8 mouse cellular contexts compared by ENCODE assay signal in genomic region chr1:192078406-192078805, GRCm38 (mm10). TPM values are rescaled to one million over a fixed set of nuclear protein-coding genes. Genes with fewer than 3 reads are reported as not detected.
DNase-seq lines count a peak whose midpoint lies in the region; ATAC-seq and TF ChIP-seq lines count a peak whose summit lies in the region.

No protein-coding gene starts in this region.

- H3K4me1 ChIP-seq in limb, embryonic 14.5 days (ENCODE audit: control insufficient read depth, insufficient read depth, low read length): peaks cover 6% of the 10 kb centered on the region; the same call in 1 of the 2 replicates
- H3K4me1 ChIP-seq in limb, embryonic 10.5 days: peaks cover 12% of the 10 kb centered on the region
- no peaks in the 10 kb centered on the region for H3K4me1 ChIP-seq in forebrain, embryonic 11.5 days (replicated peaks; ENCODE audit: control insufficient read depth, insufficient read depth, low read length)

- no peak overlapping the region for H3K9ac ChIP-seq in limb, embryonic 14.5 days (ENCODE audit: low read depth, low read length, severe bottlenecking)
- H3K9ac ChIP-seq in forebrain, embryonic 11.5 days (ENCODE audit: low read length): no peak overlapping the region

- H3K4me3 ChIP-seq in limb, embryonic 14.5 days (replicated peaks; ENCODE audit: low read length): no peak overlapping the region
- H3K4me3 ChIP-seq in limb, embryonic 10.5 days: no peak overlapping the region
- H3K4me3 ChIP-seq in gastrocnemius, adult 2 months: no peak overlapping the region
- H3K4me3 ChIP-seq in forebrain, embryonic 11.5 days (ENCODE audit: low read depth, low read length): no peak overlapping the region

- no peak for ATAC-seq in limb, embryonic 14.5 days (ENCODE audit: low FRiP score, low read depth)
- ATAC-seq in forebrain, embryonic 11.5 days (replicated peaks; ENCODE audit: low FRiP score): no peak

- H3K9me3 ChIP-seq in limb, embryonic 14.5 days (ENCODE audit: control insufficient read depth, low read length): no peaks in the 10 kb centered on the region
- H3K9me3 ChIP-seq in limb, embryonic 10.5 days (replicated peaks): 0 out of 2 replicates have a peak, but pooled peaks cover 2% of the 10 kb centered on the region
- H3K9me3 ChIP-seq in forebrain, embryonic 11.5 days (ENCODE audit: control insufficient read depth, low read length): no peaks in the 10 kb centered on the region

- H3K36me3 ChIP-seq in limb, embryonic 14.5 days (ENCODE audit: control insufficient read depth, insufficient read depth, low read length): no peaks in the 10 kb centered on the region
- 0 out of 2 replicates have a peak, but pooled peaks cover 6% of the 10 kb centered on the region for H3K36me3 ChIP-seq in limb, embryonic 10.5 days
- H3K36me3 ChIP-seq in forebrain, embryonic 11.5 days (ENCODE audit: control insufficient read depth, insufficient read depth, low read length): no peaks in the 10 kb centered on the region

- TF ChIP-seq CTCF in gastrocnemius, adult 2 months (IDR thresholded peaks at IDR 0.05): no peak

- TF ChIP-seq POLR2A in limb, embryonic 14.5 days (IDR thresholded peaks at IDR 0.05; ENCODE audit: borderline replicate concordance, extremely low read depth, insufficient read depth, insufficient read length): no peak

- no peaks in the 10 kb centered on the region for H3K27me3 ChIP-seq in limb, embryonic 14.5 days (ENCODE audit: control insufficient read depth, insufficient read depth, low read length)
- H3K27me3 ChIP-seq in limb, embryonic 10.5 days (ENCODE audit: low read depth, poor library complexity, severe bottlenecking): no peaks in the 10 kb centered on the region
- H3K27me3 ChIP-seq in forebrain, embryonic 11.5 days (ENCODE audit: control insufficient read depth, insufficient read depth, low read length): no peaks in the 10 kb centered on the region

- H3K4me2 ChIP-seq in limb, embryonic 14.5 days (replicated peaks; ENCODE audit: low read depth, low read length, severe bottlenecking): no peak overlapping the region
- no peak overlapping the region for H3K4me2 ChIP-seq in forebrain, embryonic 11.5 days (ENCODE audit: low read depth, low read length, severe bottlenecking)

- DNase-seq in limb, embryonic 14.5 days (ENCODE audit: low spot score): peak; percentile 51
- no peak for DNase-seq in limb, embryonic 10.5 days (ENCODE audit: low spot score)
- DNase-seq in gastrocnemius, adult 2 months: peak; percentile 57
- peak; percentile 55 for DNase-seq in kidney, adult 9 months
- DNase-seq in lung, postnatal 25 days (ENCODE audit: low spot score): peak; percentile 87
- peak; percentile 56 for DNase-seq in thymus, postnatal 4 days
- DNase-seq in forebrain, embryonic 11.5 days (ENCODE audit: low spot score): no peak
- no peak for DNase-seq in left cerebral cortex, adult 11 months (ENCODE audit: low spot score)

- H3K27ac ChIP-seq in limb, embryonic 14.5 days (replicated peaks; ENCODE audit: low read depth, low read length): no peak overlapping the region
- no peak overlapping the region for H3K27ac ChIP-seq in limb, embryonic 10.5 days
- H3K27ac ChIP-seq in gastrocnemius, adult 2 months: peak overlapping the region; percentile 74
- H3K27ac ChIP-seq in forebrain, embryonic 11.5 days (ENCODE audit: low read depth, low read length): no peak overlapping the region

- intact Hi-C loops in gastrocnemius, adult 2 months (cut with DNase I): no loop called here

- 40% methylated on average over 3 of the region's 3 CpGs for WGBS in limb, embryonic 14.5 days
- WGBS in limb, embryonic 10.5 days: 53% methylated on average over 3 of the region's 3 CpGs
- WGBS in forebrain, embryonic 11.5 days: 63% methylated on average over 3 of the region's 3 CpGs

RNA-seq across cellular contexts. Expression of gene Traf5, which starts 14.0 kb away (rescaled TPM):
- polyA plus RNA-seq in limb, embryonic 14.5 days (2012; rRNA removed): 20.7 and 21.0 TPM in 2 replicates
- polyA plus RNA-seq in limb, embryonic 14.5 days (2014; fragmentation: Nextera tagmentation; extraction: Ambion mirVana): 19.1 and 21.9 TPM in 2 replicates
- 4.3 and 6.6 TPM in 2 replicates for polyA plus RNA-seq in limb, embryonic 10.5 days (2016; fragmentation: Nextera tagmentation; extraction: Ambion mirVana)
- total RNA-seq in gastrocnemius, adult 2 months (2021): 1 to 10 TPM; 2.7 to 2.8 TPM
- 2.8 and 4.4 TPM in 2 replicates for polyA plus RNA-seq in forebrain, embryonic 11.5 days (2014; fragmentation: Nextera tagmentation; extraction: Ambion mirVana)

RNA-seq across cellular contexts. Expression of gene Rcor3, which starts 59.5 kb away (rescaled TPM):
- 49.8 and 73.2 TPM in 2 replicates for polyA plus RNA-seq in limb, embryonic 14.5 days (2012; rRNA removed)
- 34.3 and 39.1 TPM in 2 replicates for polyA plus RNA-seq in limb, embryonic 14.5 days (2014; fragmentation: Nextera tagmentation; extraction: Ambion mirVana)
- polyA plus RNA-seq in limb, embryonic 10.5 days (2016; fragmentation: Nextera tagmentation; extraction: Ambion mirVana): 14.3 and 18.8 TPM in 2 replicates
- total RNA-seq in gastrocnemius, adult 2 months (2021): 10 to 100 TPM; 27.1 to 29.8 TPM
- 17.4 and 18.1 TPM in 2 replicates for polyA plus RNA-seq in forebrain, embryonic 11.5 days (2014; fragmentation: Nextera tagmentation; extraction: Ambion mirVana)

Comparison
In these comparisons a context has a peak if more than half of its experiments do, and no peak if none do; other contexts are left out.
1. DNase-seq: peak in limb, embryonic 14.5 days (single experiment), gastrocnemius, adult 2 months (single experiment), kidney, adult 9 months (single experiment), lung, postnatal 25 days (single experiment) and thymus, postnatal 4 days (single experiment); none in limb, embryonic 10.5 days (single experiment), forebrain, embryonic 11.5 days (single experiment) and left cerebral cortex, adult 11 months (single experiment).